Mouse (Mus musculus): ENCODE measurements around the gene Rps6kc1. TPM values are rescaled to one million over a fixed set of nuclear protein-coding genes. Genes with fewer than 3 reads are reported as not detected.

The Rps6kc1 gene
- polyA plus RNA-seq, 1 experiment, result 21.3 TPM

DNA sequence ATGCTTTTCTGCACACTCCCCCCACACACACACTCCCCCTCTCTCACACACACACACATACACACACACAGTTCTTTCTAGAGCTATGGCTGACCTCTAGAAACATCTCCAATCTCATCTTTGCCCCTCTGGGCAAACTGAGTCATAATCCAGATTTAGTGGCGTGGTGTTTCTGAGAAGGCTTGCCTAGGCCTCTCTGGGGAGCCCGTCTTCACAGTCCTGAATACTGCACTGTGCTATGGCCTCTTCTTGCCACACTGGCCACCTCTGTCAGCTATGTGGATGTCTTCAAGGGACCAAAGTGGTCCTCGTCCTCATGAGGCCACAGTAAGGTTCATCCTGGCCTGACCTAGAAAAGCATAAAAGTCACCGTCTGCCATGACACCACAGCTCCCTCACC, 247.6 kb downstream of the Rps6kc1 start:
- Histone ChIP-seq H3K4me1 (ENCODE audit: control insufficient read depth, insufficient read depth, low read length) (no peaks in the 10 kb centered on the region), H3K9me3 (replicated peaks; ENCODE audit: control insufficient read depth, insufficient read depth, low read length, poor library complexity, severe bottlenecking) (no peaks in the 10 kb centered on the region), H3K27ac (ENCODE audit: insufficient read depth, low read length) (no peak overlapping the region), H3K4me3 (ENCODE audit: low read depth, low read length) (no peak overlapping the region), H3K36me3 (ENCODE audit: control insufficient read depth, insufficient read depth, low read length, poor library complexity, severe bottlenecking) (no peaks in the 10 kb centered on the region), H3K9ac (ENCODE audit: low read depth, poor library complexity, severe bottlenecking) (no peak overlapping the region), H3K27me3 (ENCODE audit: control insufficient read depth, insufficient read depth, low read length, poor library complexity, severe bottlenecking) (no peaks in the 10 kb centered on the region)
- no peak for TF ChIP-seq EP300 (IDR thresholded peaks at IDR 0.05; ENCODE audit: insufficient read depth, low read depth, low read length)

DNA sequence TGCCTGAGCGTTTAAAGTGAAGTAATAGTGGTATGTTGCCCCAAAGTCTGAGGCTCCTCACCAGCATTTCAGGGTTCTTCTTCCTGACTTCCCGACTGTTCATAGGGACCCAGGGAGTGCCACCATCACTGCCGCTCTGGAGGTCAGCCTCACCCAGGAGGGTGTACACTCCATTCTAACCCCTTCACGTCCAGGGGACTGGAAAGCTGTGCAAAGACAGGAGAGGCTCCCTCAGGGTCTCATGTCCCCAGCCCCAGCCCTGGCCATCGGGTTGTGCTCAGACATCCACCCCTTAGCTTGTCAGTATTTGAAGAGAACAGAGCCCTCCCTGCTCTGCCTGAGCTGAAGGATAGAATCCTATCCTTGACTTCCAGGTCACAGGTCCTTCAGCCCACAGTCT, 248.8 kb downstream of the Rps6kc1 start:
- TF ChIP-seq CTCF (IDR thresholded peaks at IDR 0.05; ENCODE audit: low read depth, low read length) (no peak), POLR2A (IDR thresholded peaks at IDR 0.05; ENCODE audit: insufficient read depth, low read length) (no peak), EP300 (IDR thresholded peaks at IDR 0.05; ENCODE audit: insufficient read depth, low read depth, low read length) (no peak)
- Histone ChIP-seq H3K4me3 (ENCODE audit: low read depth, low read length) (no peak overlapping the region), H3K27me3 (ENCODE audit: control insufficient read depth, insufficient read depth, low read length, poor library complexity, severe bottlenecking) (no peaks in the 10 kb centered on the region), H3K9me3 (replicated peaks; ENCODE audit: control insufficient read depth, insufficient read depth, low read length, poor library complexity, severe bottlenecking) (no peaks in the 10 kb centered on the region), H3K27ac (ENCODE audit: insufficient read depth, low read length) (no peak overlapping the region), H3K36me3 (ENCODE audit: control insufficient read depth, insufficient read depth, low read length, poor library complexity, severe bottlenecking) (no peaks in the 10 kb centered on the region), H3K9ac (ENCODE audit: low read depth, poor library complexity, severe bottlenecking) (no peak overlapping the region), H3K4me1 (ENCODE audit: control insufficient read depth, insufficient read depth, low read length) (no peaks in the 10 kb centered on the region)

DNA sequence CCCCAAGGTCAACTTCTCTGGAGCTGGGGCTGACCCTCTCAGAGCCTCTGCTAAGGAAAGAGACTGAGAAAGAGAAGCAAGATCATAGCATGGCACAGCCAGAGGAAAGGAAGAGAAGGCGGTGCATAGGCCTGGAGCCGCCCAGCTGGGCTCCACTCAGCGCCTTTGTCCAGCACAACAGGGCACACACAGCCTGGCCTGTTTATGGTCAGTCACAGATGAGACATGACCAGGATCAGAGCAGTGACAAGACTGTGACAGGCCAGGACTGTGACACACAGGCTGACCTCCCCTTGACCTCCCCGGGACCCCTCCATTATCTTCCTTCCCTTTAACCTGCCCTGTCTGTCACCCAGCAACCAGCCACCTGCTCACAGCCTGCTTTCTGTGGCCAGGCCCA, 249.8 kb downstream of the Rps6kc1 start:
- no peak overlapping the region for H3K9ac ChIP-seq (ENCODE audit: low read depth, poor library complexity, severe bottlenecking)
- no peaks in the 10 kb centered on the region for H3K27me3 ChIP-seq (ENCODE audit: control insufficient read depth, insufficient read depth, low read length, poor library complexity, severe bottlenecking)
- H3K27ac ChIP-seq (ENCODE audit: insufficient read depth, low read length), result no peak overlapping the region
- H3K9me3 ChIP-seq (replicated peaks; ENCODE audit: control insufficient read depth, insufficient read depth, low read length, poor library complexity, severe bottlenecking), result no peaks in the 10 kb centered on the region
- H3K4me3 ChIP-seq (ENCODE audit: low read depth, low read length), result no peak overlapping the region
- no peaks in the 10 kb centered on the region for H3K4me1 ChIP-seq (ENCODE audit: control insufficient read depth, insufficient read depth, low read length)
- TF ChIP-seq POLR2A (IDR thresholded peaks at IDR 0.05; ENCODE audit: insufficient read depth, low read length) (no peak), CTCF (IDR thresholded peaks at IDR 0.05; ENCODE audit: low read depth, low read length) (no peak), EP300 (IDR thresholded peaks at IDR 0.05; ENCODE audit: insufficient read depth, low read depth, low read length) (no peak)
- no peaks in the 10 kb centered on the region for H3K36me3 ChIP-seq (ENCODE audit: control insufficient read depth, insufficient read depth, low read length, poor library complexity, severe bottlenecking)

DNA sequence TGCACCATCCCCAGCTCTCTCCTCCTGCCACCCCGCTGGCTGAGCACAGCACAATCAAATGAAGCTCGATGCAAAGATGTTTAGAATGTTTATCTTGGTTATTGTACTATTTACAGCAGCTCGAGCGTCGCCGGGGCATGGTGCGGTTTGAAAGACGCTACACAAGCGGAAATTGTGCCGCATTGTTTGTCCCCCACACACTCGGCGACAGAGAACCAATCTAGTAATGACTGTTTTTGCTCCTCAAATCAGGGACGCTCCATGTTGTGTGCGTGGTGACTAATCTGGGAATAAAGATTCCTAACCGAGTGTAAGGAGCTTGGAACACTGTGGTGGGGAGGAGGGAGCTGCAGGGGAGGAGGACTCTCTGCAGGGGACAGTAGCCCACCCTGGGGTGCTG, 250.3 kb downstream of the Rps6kc1 start:
- Histone ChIP-seq H3K9ac (ENCODE audit: low read depth, poor library complexity, severe bottlenecking) (no peak overlapping the region), H3K27ac (ENCODE audit: insufficient read depth, low read length) (no peak overlapping the region), H3K27me3 (ENCODE audit: control insufficient read depth, insufficient read depth, low read length, poor library complexity, severe bottlenecking) (no peaks in the 10 kb centered on the region), H3K9me3 (replicated peaks; ENCODE audit: control insufficient read depth, insufficient read depth, low read length, poor library complexity, severe bottlenecking) (no peaks in the 10 kb centered on the region), H3K4me1 (ENCODE audit: control insufficient read depth, insufficient read depth, low read length) (no peaks in the 10 kb centered on the region), H3K36me3 (ENCODE audit: control insufficient read depth, insufficient read depth, low read length, poor library complexity, severe bottlenecking) (no peaks in the 10 kb centered on the region), H3K4me3 (ENCODE audit: low read depth, low read length) (no peak overlapping the region)
- no peak for TF ChIP-seq EP300 (IDR thresholded peaks at IDR 0.05; ENCODE audit: insufficient read depth, low read depth, low read length)
- TF ChIP-seq CTCF (IDR thresholded peaks at IDR 0.05; ENCODE audit: low read depth, low read length), result no peak
- no peak for TF ChIP-seq POLR2A (IDR thresholded peaks at IDR 0.05; ENCODE audit: insufficient read depth, low read length)

DNA sequence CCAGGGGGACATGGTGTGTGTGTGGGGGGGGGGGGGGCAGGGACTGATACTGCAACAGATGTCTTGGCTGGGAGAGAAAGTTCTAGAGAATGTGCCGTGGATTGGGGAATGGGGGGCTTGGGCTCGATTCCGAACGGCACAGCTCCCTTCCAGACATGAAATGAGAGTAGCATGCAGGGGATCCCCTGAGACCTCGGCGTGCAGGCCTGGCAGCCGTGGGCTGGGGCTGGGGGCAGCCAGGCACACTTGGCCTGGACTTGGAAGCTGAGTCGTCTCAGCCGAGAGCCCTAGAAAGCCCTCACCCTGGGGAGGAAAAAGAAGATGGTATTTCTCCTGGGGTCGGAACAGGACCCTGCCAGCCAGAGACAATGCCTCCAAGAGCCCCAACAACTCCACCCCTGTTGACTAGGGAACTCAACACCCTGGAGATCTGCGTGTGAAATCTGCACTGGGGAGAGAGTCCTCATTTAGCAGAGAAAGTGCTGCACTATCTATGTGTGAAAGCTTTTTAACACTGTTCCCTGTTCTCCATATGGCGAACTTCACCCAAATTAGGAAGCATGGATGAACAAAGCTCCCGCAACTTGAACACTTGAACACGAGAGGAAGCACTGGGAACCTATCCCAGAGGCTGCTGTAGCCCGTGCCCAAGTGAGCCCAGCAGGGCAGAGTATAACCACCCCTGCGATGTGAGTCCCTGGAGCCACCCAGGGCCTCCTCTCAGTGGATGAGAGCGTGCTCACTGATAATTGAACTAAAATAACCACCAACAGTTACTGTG, 251.7 kb downstream of the Rps6kc1 start:
- H3K4me1 ChIP-seq (ENCODE audit: control insufficient read depth, insufficient read depth, low read length), result no peaks in the 10 kb centered on the region
- no peaks in the 10 kb centered on the region for H3K36me3 ChIP-seq (ENCODE audit: control insufficient read depth, insufficient read depth, low read length, poor library complexity, severe bottlenecking)
- H3K27me3 ChIP-seq (ENCODE audit: control insufficient read depth, insufficient read depth, low read length, poor library complexity, severe bottlenecking), result no peaks in the 10 kb centered on the region
- H3K9ac ChIP-seq (ENCODE audit: low read depth, poor library complexity, severe bottlenecking), result no peak overlapping the region
- H3K4me3 ChIP-seq (ENCODE audit: low read depth, low read length), result no peak overlapping the region
- no peak overlapping the region for H3K27ac ChIP-seq (ENCODE audit: insufficient read depth, low read length)
- TF ChIP-seq POLR2A (IDR thresholded peaks at IDR 0.05; ENCODE audit: insufficient read depth, low read length) (no peak), CTCF (IDR thresholded peaks at IDR 0.05; ENCODE audit: low read depth, low read length) (no peak), EP300 (IDR thresholded peaks at IDR 0.05; ENCODE audit: insufficient read depth, low read depth, low read length) (no peak)
- no peaks in the 10 kb centered on the region for H3K9me3 ChIP-seq (replicated peaks; ENCODE audit: control insufficient read depth, insufficient read depth, low read length, poor library complexity, severe bottlenecking)

DNA sequence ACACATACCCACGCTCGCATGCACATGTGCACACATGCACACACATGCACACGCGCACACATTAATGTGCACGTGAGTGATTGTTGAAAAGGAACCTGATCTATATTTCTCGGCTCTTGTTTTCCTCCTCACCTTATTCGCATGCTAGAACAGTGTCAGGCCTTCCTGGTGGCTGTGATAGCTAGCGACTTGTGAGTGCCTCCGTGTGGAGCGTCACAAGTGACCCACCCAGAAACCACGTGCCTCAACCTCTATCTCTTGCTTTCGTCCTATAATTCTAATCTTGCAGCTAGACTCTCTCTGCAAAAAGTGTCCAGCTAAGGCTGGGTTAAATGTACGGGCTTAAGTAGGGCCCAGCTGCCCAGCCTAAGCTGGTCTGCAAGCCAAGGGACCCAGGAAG, 253.3 kb downstream of the Rps6kc1 start:
- H3K27ac ChIP-seq (ENCODE audit: insufficient read depth, low read length), result no peak overlapping the region
- TF ChIP-seq CTCF (IDR thresholded peaks at IDR 0.05; ENCODE audit: low read depth, low read length) (no peak), POLR2A (IDR thresholded peaks at IDR 0.05; ENCODE audit: insufficient read depth, low read length) (no peak), EP300 (IDR thresholded peaks at IDR 0.05; ENCODE audit: insufficient read depth, low read depth, low read length) (no peak)
- no peaks in the 10 kb centered on the region for H3K9me3 ChIP-seq (replicated peaks; ENCODE audit: control insufficient read depth, insufficient read depth, low read length, poor library complexity, severe bottlenecking)
- H3K4me1 ChIP-seq (ENCODE audit: control insufficient read depth, insufficient read depth, low read length), result no peaks in the 10 kb centered on the region
- H3K36me3 ChIP-seq (ENCODE audit: control insufficient read depth, insufficient read depth, low read length, poor library complexity, severe bottlenecking), result no peaks in the 10 kb centered on the region
- no peak overlapping the region for H3K4me3 ChIP-seq (ENCODE audit: low read depth, low read length)
- no peaks in the 10 kb centered on the region for H3K27me3 ChIP-seq (ENCODE audit: control insufficient read depth, insufficient read depth, low read length, poor library complexity, severe bottlenecking)
- H3K9ac ChIP-seq (ENCODE audit: low read depth, poor library complexity, severe bottlenecking), result no peak overlapping the region
